In genomic region chr1:185519811-185520210, GRCm38 (mm10) we compare ENCODE assay signal across 27 mouse cellular contexts.
A peak's percentile ranks its signal among the peaks of the same experiment; 100 is the strongest.
DNase-seq lines count a peak whose midpoint lies in the region; ATAC-seq and TF ChIP-seq lines count a peak whose summit lies in the region.
"Had no signal": no experiment of that assay in that cellular context is flagged by ENCODE, and none has a peak within 500 bp of the region (broad histone marks: within the 10 kb centered on the region; RNA-seq: fewer than 3 reads in every experiment).

No protein-coding gene starts in this region.

- WGBS in limb, embryonic 12.5 days: 27% methylated on average over 3 of the region's 3 CpGs
- 67% methylated on average over 3 of the region's 3 CpGs for WGBS in forebrain, embryonic 14.5 days

- in situ Hi-C loops in CH12.LX (cut with MboI; ENCODE audit: low pct_ligation_motif_present, low pct_unique_long_range_greater_than_20kb, low sequenced_read_pairs): no loop called here

- TF ChIP-seq EP300 in CH12.LX (IDR thresholded peaks at IDR 0.05; ENCODE audit: low read length): no peak

- no peak overlapping the region for H3K27ac ChIP-seq in CH12.LX (ENCODE audit: insufficient read depth, low read depth)
- H3K27ac ChIP-seq in limb, embryonic 12.5 days: 0 out of 2 replicates have a peak overlapping the region, but pooled peaks have one; percentile 50
- H3K27ac ChIP-seq in forebrain, embryonic 14.5 days (ENCODE audit: low read depth, low read length): no peak overlapping the region
- H3K27ac ChIP-seq: forebrain, embryonic 10.5 days; forebrain, embryonic 13.5 days; gastrocnemius, adult 2 months; hindbrain, embryonic 12.5 days; hindbrain, embryonic 15.5 days had no signal

- H3K4me2 ChIP-seq in CH12.LX (ENCODE audit: insufficient read depth, low read depth, poor library complexity, severe bottlenecking): no peak overlapping the region
- no peak overlapping the region for H3K4me2 ChIP-seq in limb, embryonic 12.5 days
- H3K4me2 ChIP-seq in forebrain, embryonic 14.5 days (ENCODE audit: low read length): no peak overlapping the region
- H3K4me2 ChIP-seq: forebrain, embryonic 13.5 days; heart, embryonic 12.5 days; hindbrain, embryonic 12.5 days; hindbrain, embryonic 15.5 days had no signal

- no peak for ATAC-seq in limb, embryonic 12.5 days (ENCODE audit: insufficient number of reproducible peaks, insufficient read depth, low FRiP score, low TSS enrichment, low read depth)
- no peak for ATAC-seq in forebrain, embryonic 14.5 days
- ATAC-seq: forebrain, embryonic 13.5 days; forebrain, postnatal 0 days; intestine, postnatal 0 days had no signal

- no peak for TF ChIP-seq RAD21 in CH12.LX (IDR thresholded peaks at IDR 0.05; ENCODE audit: low read depth, low read length)

- H3K79me2 ChIP-seq in CH12.LX (replicated peaks; ENCODE audit: control insufficient read depth, extremely low read depth, insufficient read depth, poor library complexity, severe bottlenecking): no peaks in the 10 kb centered on the region

- TF ChIP-seq POLR2A in CH12.LX (IDR thresholded peaks at IDR 0.05; ENCODE audit: low read depth, low read length): no peak

- H3K9ac ChIP-seq in CH12.LX (ENCODE audit: insufficient read depth, low read depth): no peak overlapping the region
- H3K9ac ChIP-seq in limb, embryonic 12.5 days (replicated peaks): no peak overlapping the region
- H3K9ac ChIP-seq in forebrain, embryonic 14.5 days (ENCODE audit: low read length): no peak overlapping the region
- H3K9ac ChIP-seq: forebrain, embryonic 13.5 days; forebrain, postnatal 0 days; heart, embryonic 12.5 days; hindbrain, embryonic 12.5 days; hindbrain, embryonic 15.5 days had no signal

- peaks cover 0 to 20% of the 10 kb centered on the region in 2 experiments; a peak in 2 of 4 replicates for H3K4me1 ChIP-seq in CH12.LX (ENCODE audit: control insufficient read depth in 1 of 2, insufficient read depth in 2 of 2)
- H3K4me1 ChIP-seq in limb, embryonic 12.5 days (replicated peaks): peaks cover 19% of the 10 kb centered on the region
- H3K4me1 ChIP-seq in forebrain, embryonic 14.5 days (ENCODE audit: control insufficient read depth, insufficient read depth, low read length): no peaks in the 10 kb centered on the region
- H3K4me1 ChIP-seq: heart, embryonic 12.5 days; hindbrain, embryonic 12.5 days; hindbrain, embryonic 15.5 days had no signal

- H3K9me3 ChIP-seq in CH12.LX (replicated peaks; ENCODE audit: low read length): no peaks in the 10 kb centered on the region
- H3K9me3 ChIP-seq in limb, embryonic 12.5 days: no peaks in the 10 kb centered on the region
- H3K9me3 ChIP-seq in forebrain, embryonic 14.5 days (replicated peaks; ENCODE audit: control insufficient read depth, low read length): no peaks in the 10 kb centered on the region
- H3K9me3 ChIP-seq: forebrain, embryonic 10.5 days; forebrain, embryonic 13.5 days; G1E; heart, embryonic 12.5 days; hindbrain, embryonic 12.5 days; hindbrain, embryonic 15.5 days had no signal

- H3K27me3 ChIP-seq in CH12.LX (replicated peaks): no peaks in the 10 kb centered on the region
- no peaks in the 10 kb centered on the region for H3K27me3 ChIP-seq in limb, embryonic 12.5 days
- H3K27me3 ChIP-seq in forebrain, embryonic 14.5 days (replicated peaks; ENCODE audit: control insufficient read depth, insufficient read depth, low read length): no peaks in the 10 kb centered on the region
- H3K27me3 ChIP-seq: forebrain, embryonic 13.5 days; heart, embryonic 12.5 days; hindbrain, embryonic 12.5 days; hindbrain, embryonic 15.5 days had no signal

- TF ChIP-seq CTCF in CH12.LX (conservative IDR thresholded peaks at IDR 0.05 in 1 of 2, IDR thresholded peaks at IDR 0.05 in 1 of 2; ENCODE audit: low read depth in 2 of 2, low read length in 2 of 2): no peak

- peak; percentile 81 for DNase-seq in heart, adult 11 months
- DNase-seq in heart, adult 9 months (ENCODE audit: low spot score in 2 of 2): no peak
- DNase-seq in 3T3-L1 (ENCODE audit: low read depth, low spot score): peak; percentile 6
- DNase-seq in CH12.LX (ENCODE audit: extremely low read depth): peak; percentile 68
- no peak for DNase-seq in adrenal gland, adult (ENCODE audit: inconsistent age in 2 of 2, low spot score in 1 of 2)
- no peak for DNase-seq in forebrain, embryonic 14.5 days (ENCODE audit: low spot score)
- DNase-seq in MN1 (ENCODE audit: low spot score): no peak
- DNase-seq: adrenal gland, adult 8-10 months; adrenal gland, postnatal 25 days; cerebellum, adult 11-12 months; cerebellum, adult 8-10 months; cerebellum, postnatal 10 days; cerebellum, postnatal 36 days; embryo, embryonic 11 days; forebrain, postnatal 0 days; gastrocnemius, adult 2 months; gastrocnemius, postnatal 14 days; heart, adult 18-20 months; heart, postnatal 14 days had no signal

- H3K4me3 ChIP-seq in CH12.LX (replicated peaks in 1 of 3; ENCODE audit: low read depth in 2 of 3, low read length in 2 of 3, poor library complexity in 1 of 3): no peak overlapping the region
- H3K4me3 ChIP-seq in limb, embryonic 12.5 days (replicated peaks): no peak overlapping the region
- H3K4me3 ChIP-seq in forebrain, embryonic 14.5 days (ENCODE audit: low read depth, low read length): no peak overlapping the region
- H3K4me3 ChIP-seq: forebrain, embryonic 10.5 days; forebrain, embryonic 13.5 days; gastrocnemius, adult 2 months; heart, embryonic 12.5 days; hindbrain, embryonic 12.5 days; hindbrain, embryonic 15.5 days had no signal

- H3K36me3 ChIP-seq in CH12.LX (replicated peaks in 1 of 2; ENCODE audit: control insufficient read depth in 1 of 2, insufficient read depth in 1 of 2, low read length in 1 of 2): no peaks in the 10 kb centered on the region
- H3K36me3 ChIP-seq in limb, embryonic 12.5 days: no peaks in the 10 kb centered on the region
- H3K36me3 ChIP-seq in forebrain, embryonic 14.5 days (ENCODE audit: control insufficient read depth, insufficient read depth, low read length): no peaks in the 10 kb centered on the region
- H3K36me3 ChIP-seq: forebrain, embryonic 10.5 days; G1E; heart, embryonic 12.5 days; hindbrain, embryonic 12.5 days; hindbrain, embryonic 15.5 days had no signal

- dilution Hi-C loops in CH12.LX (cut with MboI; ENCODE audit: extremely low pct_ligation_motif_present, extremely low pct_unique_long_range_greater_than_20kb, low sequenced_read_pairs): no loop called here

TF ChIP-seq in CH12.LX, 34 proteins besides CTCF, POLR2A, EP300 and RAD21:
- TF ChIP-seq KAT2A (IDR thresholded peaks at IDR 0.05; ENCODE audit: insufficient replicate concordance, low read length): no peak

Comparison
In these comparisons a context has a peak if more than half of its experiments do, and no peak if none do; other contexts are left out.
1. DNase-seq: peak in heart, adult 11 months (single experiment), 3T3-L1 (single experiment) and CH12.LX (single experiment); none in heart, adult 9 months (0 of 2), adrenal gland, adult (0 of 2), forebrain, embryonic 14.5 days (single experiment) and MN1 (single experiment).